Mouse (Mus musculus): ENCODE measurements around the gene Cdkn2b. TPM values are rescaled to one million over a fixed set of nuclear protein-coding genes. Genes with fewer than 3 reads are reported as not detected.

Gene Cdkn2b
- 0.39 TPM for polyA plus RNA-seq (2017; shearing (Covaris generic))

DNA sequence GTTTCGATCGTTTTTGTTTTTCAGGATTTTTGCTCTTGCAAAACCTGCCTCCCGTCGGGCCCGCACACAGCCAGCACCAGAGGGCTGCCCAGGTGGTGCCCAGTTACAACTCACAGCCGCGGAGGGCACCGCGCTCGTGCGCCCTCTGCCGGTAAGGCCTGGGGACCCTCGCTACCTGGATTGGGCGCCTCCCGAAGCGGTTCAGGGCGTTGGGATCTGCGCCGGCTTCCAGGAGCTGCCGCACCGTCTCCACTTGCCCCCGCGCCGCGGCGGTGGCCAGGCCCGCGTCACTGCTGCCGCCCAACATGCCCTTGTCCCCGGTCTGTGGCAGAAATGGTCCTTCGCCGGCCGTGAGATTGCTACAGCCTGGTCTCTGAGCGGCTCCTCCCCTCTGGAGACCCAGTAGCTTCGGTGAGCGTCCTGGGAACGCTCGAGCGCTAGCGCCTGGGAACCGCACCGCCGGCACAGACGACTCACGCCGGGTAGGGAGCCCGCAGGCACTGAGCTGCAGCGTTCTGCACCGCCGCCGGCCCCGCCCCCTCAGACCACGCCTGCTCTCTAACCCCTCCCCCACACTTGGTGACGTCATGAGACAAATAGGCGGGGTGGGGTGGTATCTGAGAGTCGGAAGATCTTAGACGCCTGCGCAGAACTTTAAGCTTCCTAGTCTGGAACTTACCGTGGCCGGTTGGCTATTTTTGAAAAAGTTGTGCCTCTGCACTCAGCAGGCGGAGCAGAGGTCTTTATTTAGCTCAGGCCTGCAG is at the start of gene Cdkn2b:
Gene Cdkn2b, minus strand, starts transcription at position 549 of the 764 bp plus-strand sequence.

DNA sequence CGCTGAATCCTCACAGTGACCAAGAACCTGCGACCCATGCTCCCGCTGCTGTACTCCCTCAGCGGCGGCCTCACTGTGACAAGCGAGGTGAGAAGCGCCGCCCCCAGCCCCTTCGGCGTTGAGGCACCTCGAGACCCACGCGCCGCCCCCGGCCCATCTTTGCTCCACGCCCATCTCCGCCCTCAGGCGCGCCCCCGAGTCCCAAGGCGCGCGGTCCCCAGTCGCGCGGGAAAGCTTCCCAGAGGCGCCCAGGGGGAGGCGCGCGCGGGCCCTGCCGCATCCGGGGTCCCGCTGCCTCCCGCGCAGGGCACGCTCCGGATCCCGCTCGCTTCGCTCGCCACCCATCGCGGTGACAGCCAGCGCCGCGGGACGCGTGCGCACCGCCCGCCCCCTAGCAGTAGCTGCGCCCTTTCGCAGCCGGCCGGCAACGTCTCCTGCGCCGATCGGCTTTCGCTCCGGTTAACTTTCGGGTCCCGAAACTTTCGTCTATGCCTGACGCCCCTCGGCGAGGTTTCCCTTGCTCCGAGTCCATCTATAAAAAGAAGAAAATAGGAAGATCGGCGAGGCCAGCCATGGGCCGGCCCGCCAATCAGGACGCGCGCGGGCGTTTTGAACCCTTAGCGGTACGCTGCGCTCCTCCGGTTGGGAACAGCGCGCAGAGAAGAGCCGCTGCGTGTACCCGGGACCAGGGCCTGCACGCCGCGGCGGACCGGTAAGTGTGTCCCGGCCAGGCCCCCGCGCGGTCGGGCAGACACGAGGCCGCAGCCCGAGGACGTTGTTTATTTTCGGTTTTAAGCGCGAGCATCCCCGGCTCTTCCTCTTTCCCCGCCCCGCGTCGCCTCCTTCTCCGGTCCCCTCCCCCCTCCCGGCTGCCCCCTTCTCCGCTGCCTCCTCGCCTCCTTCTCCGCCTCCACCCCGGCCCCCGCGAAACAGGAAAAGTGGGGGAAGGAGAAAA is 16.1 kb downstream of the Cdkn2b start, which contains the start of gene Cdkn2a:
Gene Cdkn2a, minus strand, starts transcription at position 168 of the 955 bp plus-strand sequence.

Other genes starting within 250 kb of the Cdkn2b start
- gene Mtap, start 173.9 kb downstream of the Cdkn2b start, polyA plus RNA-seq (2017; shearing (Covaris generic)) = 48.6 TPM
- not detected for gene Cdkn2a, start 16.4 kb downstream of the Cdkn2b start, polyA plus RNA-seq (2017; shearing (Covaris generic))